Mouse (Mus musculus): ENCODE measurements around the gene Hist1h2aa. TPM values are rescaled to one million over a fixed set of nuclear protein-coding genes. Genes with fewer than 3 reads are reported as not detected.

Hist1h2aa gene
- not detected in 2 replicates for polyA plus RNA-seq (2014; fragmentation: Nextera tagmentation; extraction: Ambion mirVana)

DNA sequence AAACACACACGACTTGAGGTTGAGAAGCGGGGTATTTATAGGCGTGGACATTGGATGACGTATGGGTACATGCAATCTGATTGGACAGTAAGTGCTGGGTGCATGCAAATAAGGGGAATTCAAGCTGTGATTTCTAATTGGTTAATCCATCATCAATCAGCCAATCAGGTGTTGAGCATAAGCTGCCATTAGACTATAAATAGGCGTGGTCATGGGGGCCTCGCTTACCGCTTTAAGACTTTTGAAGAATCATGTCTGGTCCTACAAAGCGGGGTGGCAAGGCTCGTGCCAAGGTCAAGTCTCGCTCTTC lies at the start of gene Hist1h2aa:
TSS of gene Hist1h2aa (plus strand) at position 252 of the 310 bp plus-strand sequence.
- no peak within 1 kb of the TSS for H3K27ac ChIP-seq (replicated peaks; ENCODE audit: low read depth, low read length)
- no peaks in the 10 kb centered on the region for H3K4me1 ChIP-seq (ENCODE audit: control insufficient read depth, insufficient read depth, low read length)
- no peak within 1 kb of the TSS for H3K4me3 ChIP-seq (ENCODE audit: low read depth, low read length)
- 86% methylated on average over 10 of the region's 10 CpGs for WGBS
- no peaks in the 10 kb centered on the region for H3K27me3 ChIP-seq (ENCODE audit: control insufficient read depth, insufficient read depth, low read length)
- ATAC-seq (replicated peaks; ENCODE audit: insufficient number of reproducible peaks, low FRiP score, low TSS enrichment, low read depth) (no peak), DNase-seq (ENCODE audit: low spot score) (no peak)
- H3K4me2 ChIP-seq (ENCODE audit: low read depth, low read length), result no peak within 1 kb of the TSS
- H3K9me3 ChIP-seq (replicated peaks; ENCODE audit: control insufficient read depth, low read length), result no peaks in the 10 kb centered on the region
- H3K9ac ChIP-seq (replicated peaks; ENCODE audit: low read length), result no peak within 1 kb of the TSS
- H3K36me3 ChIP-seq (replicated peaks; ENCODE audit: control insufficient read depth, insufficient read depth, low read depth, low read length), result no peaks in the 10 kb centered on the region

DNA sequence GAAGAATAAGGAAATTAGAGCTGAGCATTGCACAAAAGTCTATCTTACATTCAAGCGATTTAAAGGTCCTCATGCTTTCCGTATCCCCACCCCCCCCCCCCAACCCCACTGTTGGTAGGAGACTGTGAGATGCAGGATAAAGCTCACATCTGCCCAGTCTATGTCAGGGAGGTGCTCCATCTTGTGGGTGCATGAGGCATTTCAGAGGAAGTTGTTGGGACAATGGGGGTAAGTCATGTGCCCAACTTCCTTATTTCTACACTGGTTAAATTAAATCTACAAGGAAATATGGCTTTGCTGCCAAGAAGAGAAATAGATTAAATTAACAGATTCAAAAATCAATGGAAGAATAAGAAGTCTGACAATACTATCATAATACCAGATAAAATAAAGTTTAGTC lies 48.7 kb upstream of the Hist1h2aa start:
- Histone ChIP-seq H3K4me1 (ENCODE audit: control insufficient read depth, insufficient read depth, low read length) (no peaks in the 10 kb centered on the region; the same call in 1 of the 2 replicates), H3K27me3 (ENCODE audit: control insufficient read depth, insufficient read depth, low read length) (no peaks in the 10 kb centered on the region), H3K9ac (replicated peaks; ENCODE audit: low read length) (no peak overlapping the region), H3K4me3 (ENCODE audit: low read depth, low read length) (no peak overlapping the region), H3K9me3 (replicated peaks; ENCODE audit: control insufficient read depth, low read length) (no peaks in the 10 kb centered on the region), H3K27ac (replicated peaks; ENCODE audit: low read depth, low read length) (no peak overlapping the region), H3K36me3 (replicated peaks; ENCODE audit: control insufficient read depth, insufficient read depth, low read depth, low read length) (no peaks in the 10 kb centered on the region), H3K4me2 (ENCODE audit: low read depth, low read length) (no peak overlapping the region)
- peak; percentile 38 for DNase-seq (ENCODE audit: low spot score)
- no peak for ATAC-seq (replicated peaks; ENCODE audit: insufficient number of reproducible peaks, low FRiP score, low TSS enrichment, low read depth)
- 43% methylated on average over 2 of the region's 2 CpGs for WGBS

DNA sequence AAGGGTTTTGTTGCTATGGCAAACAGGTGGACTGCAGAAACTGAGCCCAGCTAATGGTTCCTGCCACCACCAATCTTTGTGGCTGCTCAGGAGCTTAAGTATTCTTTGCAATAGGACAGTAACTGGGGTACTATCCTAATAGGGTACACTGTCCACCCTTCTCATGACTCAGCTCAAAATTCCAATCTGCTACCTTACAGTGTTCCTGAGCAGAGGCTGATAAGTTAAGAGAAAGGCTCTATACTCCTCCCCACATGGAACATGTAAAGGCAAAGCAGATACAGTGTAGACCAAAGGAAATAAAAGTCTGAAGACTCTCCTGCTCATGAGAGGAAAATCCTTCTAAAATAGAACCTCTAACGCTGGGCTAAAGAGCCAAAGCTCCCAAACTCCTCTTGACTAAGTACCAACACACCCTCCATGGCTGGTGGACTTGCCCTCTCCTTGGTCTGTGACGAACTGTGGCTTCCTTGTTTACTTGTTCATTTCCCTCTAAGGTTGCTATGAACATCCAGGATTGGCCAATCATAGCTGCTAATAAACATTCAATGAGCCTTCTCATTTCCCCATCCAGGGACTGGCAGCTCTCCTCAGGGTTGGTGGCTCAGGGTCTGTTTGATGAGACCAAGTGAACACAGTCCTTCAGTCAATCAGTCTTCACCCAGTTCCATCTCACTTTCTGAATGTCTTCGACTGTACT lies 47.1 kb upstream of the Hist1h2aa start:
- no peaks in the 10 kb centered on the region for H3K36me3 ChIP-seq (replicated peaks; ENCODE audit: control insufficient read depth, insufficient read depth, low read depth, low read length)
- H3K4me2 ChIP-seq (ENCODE audit: low read depth, low read length), result no peak overlapping the region
- H3K4me1 ChIP-seq (ENCODE audit: control insufficient read depth, insufficient read depth, low read length), result no peaks in the 10 kb centered on the region; the same call in 1 of the 2 replicates
- no peak overlapping the region for H3K27ac ChIP-seq (replicated peaks; ENCODE audit: low read depth, low read length)
- 74% methylated on average over 3 of the region's 3 CpGs for WGBS
- no peaks in the 10 kb centered on the region for H3K27me3 ChIP-seq (ENCODE audit: control insufficient read depth, insufficient read depth, low read length)
- DNase-seq (ENCODE audit: low spot score), result no peak
- no peak for ATAC-seq (replicated peaks; ENCODE audit: insufficient number of reproducible peaks, low FRiP score, low TSS enrichment, low read depth)
- no peak overlapping the region for H3K9ac ChIP-seq (replicated peaks; ENCODE audit: low read length)
- H3K9me3 ChIP-seq (replicated peaks; ENCODE audit: control insufficient read depth, low read length), result no peaks in the 10 kb centered on the region
- H3K4me3 ChIP-seq (ENCODE audit: low read depth, low read length), result no peak overlapping the region

DNA sequence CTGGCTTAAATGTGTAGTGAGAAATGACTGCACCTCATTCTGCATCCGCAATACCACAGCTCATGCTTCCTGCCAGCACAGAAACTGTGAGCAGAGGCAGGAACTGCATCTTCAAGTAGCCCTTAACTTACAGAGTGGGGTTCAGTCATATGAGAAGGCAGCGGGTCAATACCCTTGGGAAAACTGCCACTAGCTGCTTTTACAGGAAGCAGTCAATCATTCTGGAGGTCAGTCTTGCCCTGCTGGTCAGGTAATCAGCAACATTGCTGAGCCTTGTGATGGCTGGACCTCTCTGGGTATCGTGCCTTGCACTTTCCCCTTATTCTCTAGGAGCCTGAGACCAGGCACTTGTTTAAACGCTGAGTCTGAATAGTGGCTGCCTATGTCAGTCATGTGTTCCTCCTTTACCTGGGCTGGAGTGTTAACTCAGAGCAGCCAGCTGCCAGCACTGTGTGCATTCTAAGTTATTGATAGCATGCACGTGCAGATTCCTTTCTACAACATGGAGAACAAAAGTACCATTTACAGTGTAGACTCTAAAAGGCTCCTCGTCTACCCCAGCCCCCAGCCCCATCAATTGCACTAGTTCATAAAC lies 45.2 kb upstream of the Hist1h2aa start:
- no peak for ATAC-seq (replicated peaks; ENCODE audit: insufficient number of reproducible peaks, low FRiP score, low TSS enrichment, low read depth)
- Histone ChIP-seq H3K27me3 (ENCODE audit: control insufficient read depth, insufficient read depth, low read length) (no peaks in the 10 kb centered on the region), H3K4me1 (ENCODE audit: control insufficient read depth, insufficient read depth, low read length) (no peaks in the 10 kb centered on the region; the same call in 1 of the 2 replicates), H3K4me3 (ENCODE audit: low read depth, low read length) (no peak overlapping the region), H3K4me2 (ENCODE audit: low read depth, low read length) (no peak overlapping the region), H3K36me3 (replicated peaks; ENCODE audit: control insufficient read depth, insufficient read depth, low read depth, low read length) (no peaks in the 10 kb centered on the region), H3K27ac (replicated peaks; ENCODE audit: low read depth, low read length) (no peak overlapping the region), H3K9ac (replicated peaks; ENCODE audit: low read length) (no peak overlapping the region), H3K9me3 (replicated peaks; ENCODE audit: control insufficient read depth, low read length) (no peaks in the 10 kb centered on the region)
- no peak for DNase-seq (ENCODE audit: low spot score)
- WGBS, result 38% methylated on average over 6 of the region's 6 CpGs

DNA sequence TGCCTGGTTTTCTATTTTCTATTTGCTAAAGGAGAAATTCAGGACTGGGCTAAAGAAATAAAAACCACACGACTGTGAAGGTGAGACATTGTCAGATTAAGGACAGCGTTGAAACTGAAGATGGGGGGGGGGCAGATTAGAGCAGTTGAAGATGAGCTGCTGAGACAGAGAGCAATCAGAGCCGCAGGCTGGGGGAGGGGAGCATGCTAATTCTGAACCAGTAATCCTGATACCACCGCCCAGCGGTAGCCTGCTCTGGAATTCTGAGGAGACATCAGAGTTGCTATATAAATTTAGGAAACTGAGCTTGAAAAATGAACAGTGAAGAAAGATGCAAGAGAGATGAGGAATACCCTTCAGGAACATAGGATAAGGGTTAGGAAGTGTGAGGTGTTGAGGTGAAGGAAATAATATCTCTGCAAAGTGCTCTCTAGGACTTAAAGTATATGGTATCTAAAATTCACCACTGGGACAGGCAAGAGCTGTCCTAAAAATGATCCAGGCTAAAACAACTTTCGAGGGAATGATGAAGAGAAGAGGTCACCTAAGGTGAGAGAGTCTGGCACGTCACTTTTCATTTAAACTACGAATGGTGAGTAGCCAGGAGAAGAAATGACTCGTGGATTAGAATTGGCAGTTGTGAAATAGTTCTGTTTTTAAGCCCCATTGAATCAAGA lies 41.5 kb upstream of the Hist1h2aa start:
- WGBS, result 26% methylated on average over 9 of the region's 9 CpGs
- no peak overlapping the region for H3K4me2 ChIP-seq (ENCODE audit: low read depth, low read length)
- no peaks in the 10 kb centered on the region for H3K9me3 ChIP-seq (replicated peaks; ENCODE audit: control insufficient read depth, low read length)
- H3K27me3 ChIP-seq (ENCODE audit: control insufficient read depth, insufficient read depth, low read length), result no peaks in the 10 kb centered on the region
- H3K27ac ChIP-seq (replicated peaks; ENCODE audit: low read depth, low read length), result no peak overlapping the region
- ATAC-seq (replicated peaks; ENCODE audit: insufficient number of reproducible peaks, low FRiP score, low TSS enrichment, low read depth) (no peak), DNase-seq (ENCODE audit: low spot score) (no peak)
- no peaks in the 10 kb centered on the region; the same call in 1 of the 2 replicates for H3K4me1 ChIP-seq (ENCODE audit: control insufficient read depth, insufficient read depth, low read length)
- no peak overlapping the region for H3K4me3 ChIP-seq (ENCODE audit: low read depth, low read length)
- no peak overlapping the region for H3K9ac ChIP-seq (replicated peaks; ENCODE audit: low read length)
- H3K36me3 ChIP-seq (replicated peaks; ENCODE audit: control insufficient read depth, insufficient read depth, low read depth, low read length), result no peaks in the 10 kb centered on the region

DNA sequence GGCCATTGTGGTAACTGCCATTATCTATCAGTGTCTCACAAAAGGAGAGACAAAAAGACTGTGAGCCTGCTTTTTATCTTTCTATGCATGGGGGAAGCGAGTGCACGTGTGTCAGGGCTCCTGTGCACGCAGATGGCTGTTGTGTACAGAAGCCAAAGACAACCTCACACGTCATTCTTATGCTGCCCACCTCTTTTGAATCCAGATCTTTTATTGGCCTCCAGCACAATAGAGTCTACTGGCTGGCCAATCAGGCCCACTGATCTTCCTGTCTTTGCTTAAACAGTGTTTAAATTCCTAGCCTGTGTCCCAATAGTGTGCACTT lies 41.0 kb upstream of the Hist1h2aa start:
- DNase-seq (ENCODE audit: low spot score), result no peak
- Histone ChIP-seq H3K4me3 (ENCODE audit: low read depth, low read length) (no peak overlapping the region), H3K4me1 (ENCODE audit: control insufficient read depth, insufficient read depth, low read length) (no peaks in the 10 kb centered on the region; the same call in 1 of the 2 replicates), H3K27ac (replicated peaks; ENCODE audit: low read depth, low read length) (no peak overlapping the region), H3K9ac (replicated peaks; ENCODE audit: low read length) (no peak overlapping the region), H3K36me3 (replicated peaks; ENCODE audit: control insufficient read depth, insufficient read depth, low read depth, low read length) (no peaks in the 10 kb centered on the region), H3K4me2 (ENCODE audit: low read depth, low read length) (no peak overlapping the region), H3K9me3 (replicated peaks; ENCODE audit: control insufficient read depth, low read length) (no peaks in the 10 kb centered on the region), H3K27me3 (ENCODE audit: control insufficient read depth, insufficient read depth, low read length) (no peaks in the 10 kb centered on the region)
- 54% methylated on average over 4 of the region's 4 CpGs for WGBS
- 0 out of 2 replicates have a peak, but pooled peaks have one; percentile 29 for ATAC-seq (replicated peaks; ENCODE audit: insufficient number of reproducible peaks, low FRiP score, low TSS enrichment, low read depth)

DNA sequence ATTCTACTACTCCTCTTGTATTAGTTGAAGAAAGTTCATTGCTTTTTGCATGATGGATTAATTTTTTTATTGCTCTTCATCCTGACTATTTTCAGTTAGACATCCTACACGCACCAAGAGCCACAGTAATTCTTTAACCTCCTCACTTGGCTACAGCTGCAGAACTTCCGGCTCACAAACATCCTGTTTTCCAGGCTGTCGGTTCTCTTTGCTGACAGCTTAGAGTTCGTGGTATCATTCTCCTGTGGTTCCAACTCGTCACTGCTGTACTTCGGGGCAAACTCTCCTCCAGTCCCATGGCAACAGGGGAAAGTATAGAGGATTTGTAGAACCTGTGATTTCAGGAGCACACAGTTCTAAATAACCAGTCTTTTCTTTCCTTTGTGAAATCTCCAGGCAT lies 36.0 kb upstream of the Hist1h2aa start:
- no peak for DNase-seq (ENCODE audit: low spot score)
- Histone ChIP-seq H3K27me3 (ENCODE audit: control insufficient read depth, insufficient read depth, low read length) (no peaks in the 10 kb centered on the region), H3K4me2 (ENCODE audit: low read depth, low read length) (no peak overlapping the region), H3K9me3 (replicated peaks; ENCODE audit: control insufficient read depth, low read length) (no peaks in the 10 kb centered on the region), H3K36me3 (replicated peaks; ENCODE audit: control insufficient read depth, insufficient read depth, low read depth, low read length) (no peaks in the 10 kb centered on the region), H3K9ac (replicated peaks; ENCODE audit: low read length) (no peak overlapping the region), H3K4me1 (ENCODE audit: control insufficient read depth, insufficient read depth, low read length) (no peaks in the 10 kb centered on the region), H3K4me3 (ENCODE audit: low read depth, low read length) (no peak overlapping the region), H3K27ac (replicated peaks; ENCODE audit: low read depth, low read length) (no peak overlapping the region)
- no peak for ATAC-seq (replicated peaks; ENCODE audit: insufficient number of reproducible peaks, low FRiP score, low TSS enrichment, low read depth)
- 52% methylated on average over 6 of the region's 6 CpGs for WGBS

DNA sequence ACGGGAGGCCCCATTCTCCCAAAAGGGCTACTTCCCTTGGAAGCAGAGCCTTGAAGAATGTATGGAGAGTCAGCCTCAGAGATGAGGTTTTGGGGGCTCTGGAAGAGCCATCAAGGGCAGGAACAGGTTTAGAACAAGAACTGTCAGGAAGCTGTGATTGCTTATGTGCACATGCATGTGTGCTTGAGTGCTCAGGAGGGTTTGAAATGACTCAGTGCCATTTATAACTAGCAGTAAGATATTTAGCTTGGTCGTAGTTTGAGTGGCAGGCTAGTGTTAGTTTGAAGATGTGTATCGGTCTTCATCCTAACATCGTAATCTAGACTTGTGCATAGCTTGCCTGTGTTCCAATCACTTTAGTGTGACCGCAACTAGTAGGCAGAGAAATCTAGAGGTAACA lies 27.4 kb upstream of the Hist1h2aa start:
- WGBS, result 95% methylated on average over 5 of the region's 5 CpGs
- Histone ChIP-seq H3K4me1 (ENCODE audit: control insufficient read depth, insufficient read depth, low read length) (no peaks in the 10 kb centered on the region), H3K4me3 (ENCODE audit: low read depth, low read length) (no peak overlapping the region), H3K9me3 (replicated peaks; ENCODE audit: control insufficient read depth, low read length) (no peaks in the 10 kb centered on the region), H3K36me3 (replicated peaks; ENCODE audit: control insufficient read depth, insufficient read depth, low read depth, low read length) (no peaks in the 10 kb centered on the region), H3K27ac (replicated peaks; ENCODE audit: low read depth, low read length) (no peak overlapping the region), H3K27me3 (ENCODE audit: control insufficient read depth, insufficient read depth, low read length) (no peaks in the 10 kb centered on the region), H3K4me2 (ENCODE audit: low read depth, low read length) (no peak overlapping the region), H3K9ac (replicated peaks; ENCODE audit: low read length) (no peak overlapping the region)
- no peak for ATAC-seq (replicated peaks; ENCODE audit: insufficient number of reproducible peaks, low FRiP score, low TSS enrichment, low read depth)
- no peak for DNase-seq (ENCODE audit: low spot score)
